Mouse (Mus musculus) kidney, postnatal 0 days (tissue): ENCODE measurements around the gene Nipal4. TPM values are rescaled to one million over a fixed set of nuclear protein-coding genes. Genes with fewer than 3 reads are reported as not detected.

Experiments
- ATAC-seq: fragments of 200-750 bp; cut with Nextera tagmentation; replicated peaks from 2 replicates; pipeline ENCODE4 v1.8.0; 2017; ENCODE audit warnings: low read depth, moderate number of reproducible peaks, moderate TSS enrichment, moderate library complexity; ENCODE audit not compliant: low FRiP score
- DNase-seq: peaks from one replicate; pipeline ENCODE4 v3.0.0-alpha.2; 2016; ENCODE audit warnings: low spot score
- H3K27ac ChIP-seq: fragments of 300-500 bp; sonication (generic); 2 replicates; pipeline ENCODE4 v1.5.1; 2014; ENCODE audit warnings: mild to moderate bottlenecking
- H3K27me3 ChIP-seq: fragments of 300-500 bp; sonication (generic); 2 replicates; pipeline ENCODE4 v1.6.1; 2014; ENCODE audit warnings: low read length, mixed read lengths; ENCODE audit not compliant: insufficient read depth
- H3K36me3 ChIP-seq: fragments of 300-500 bp; sonication (generic); 2 replicates; pipeline ENCODE4 v1.6.1; 2014; ENCODE audit warnings: low read length, mixed read lengths; ENCODE audit not compliant: insufficient read depth
- H3K4me1 ChIP-seq: fragments of 300-500 bp; sonication (generic); replicated peaks from 2 replicates; pipeline ENCODE4 v1.6.1; 2014; ENCODE audit warnings: antibody characterized with exemption, low read length, mixed read lengths; ENCODE audit not compliant: insufficient read depth
- H3K4me2 ChIP-seq: fragments of 300-500 bp; sonication (generic); 2 replicates; pipeline ENCODE4 v1.6.1; 2014; ENCODE audit warnings: mild to moderate bottlenecking, low read length, moderate library complexity, mixed read lengths
- H3K4me3 ChIP-seq: fragments of 300-500 bp; sonication (generic); replicated peaks from 2 replicates; pipeline ENCODE4 v1.5.1; 2014; ENCODE audit warnings: low read depth, low read length
- H3K9ac ChIP-seq: fragments of 300-500 bp; sonication (generic); 2 replicates; pipeline ENCODE4 v1.6.1; 2014; ENCODE audit warnings: low read depth, low read length
- H3K9me3 ChIP-seq: fragments of 300-500 bp; sonication (generic); replicated peaks from 2 replicates; pipeline ENCODE4 v1.6.1; 2016; ENCODE audit warnings: low read length, inconsistent platforms, mixed read lengths
- CTCF ChIP-seq: IDR thresholded peaks from 2 replicates; pipeline ENCODE4 v1.5.1; 2016; ENCODE audit warnings: antibody characterized with exemption, low read depth, mild to moderate bottlenecking, moderate library complexity
- WGBS: fragments of 180-500 bp; shearing (Covaris S2); extraction: QIAGEN DNeasy Blood & Tissue Kit; methylation state at CpG from one replicate; pipeline ENCODE4 v1.1.7; 2014; 5-methylcytosine and 5-hydroxymethylcytosine counted together
- polyA plus RNA-seq: library from polyadenylated mRNA; unstranded; fragments of >200 nt; fragmentation: Nextera tagmentation; extraction: Ambion mirVana; gene quantifications from 2 replicates; pipeline ENCODE4 v1.2.1, GENCODE M21; 2015

The Nipal4 gene
- polyA plus RNA-seq: 0.54 and 0.76 TPM in 2 replicates

- Histone ChIP-seq H3K27me3 (no peaks in the 10 kb centered on the region), H3K36me3 (no peaks in the 10 kb centered on the region), H3K4me2 (peak within 1 kb of the TSS; percentile 94), H3K9me3 (no peaks in the 10 kb centered on the region), H3K27ac (no peak within 1 kb of the TSS), H3K4me3 (peak within 1 kb of the TSS; percentile 53), H3K9ac (peak within 1 kb of the TSS; percentile 47), H3K4me1 (no peaks in the 10 kb centered on the region)
- no peak for TF ChIP-seq CTCF
- peak; percentile 18 for DNase-seq
- 1% methylated on average over 35 of the region's 40 CpGs for WGBS
- ATAC-seq: peak; percentile 52; the same call in 1 of the 2 replicates
These were observed at the start of gene Nipal4 for GRCm38 (mm10) chr11:46165866-46166585. Gene Nipal4, minus strand, starts transcription at chr11:46166508.

GRCm38 (mm10) chr11:46215354-46215753, 49.0 kb upstream of the Nipal4 start:
- Histone ChIP-seq H3K27me3 (no peaks in the 10 kb centered on the region), H3K4me1 (peaks cover 24% of the 10 kb centered on the region), H3K9me3 (no peaks in the 10 kb centered on the region), H3K4me3 (no peak overlapping the region), H3K36me3 (no peaks in the 10 kb centered on the region), H3K9ac (no peak overlapping the region), H3K4me2 (no peak overlapping the region), H3K27ac (no peak overlapping the region)
- TF ChIP-seq CTCF: peak; percentile 98
- 23% methylated on average over 3 of the region's 3 CpGs for WGBS
- DNase-seq (peak; percentile 95), ATAC-seq (peak; percentile 60)

GRCm38 (mm10) chr11:46214368-46215230, 48.3 kb upstream of the Nipal4 start:
- peak overlapping the region; percentile 86 for H3K27ac ChIP-seq
- DNase-seq: peak; percentile 51
- H3K9me3 ChIP-seq: no peaks in the 10 kb centered on the region
- H3K36me3 ChIP-seq: no peaks in the 10 kb centered on the region
- H3K4me2 ChIP-seq: no peak overlapping the region
- H3K27me3 ChIP-seq: no peaks in the 10 kb centered on the region
- H3K4me3 ChIP-seq: no peak overlapping the region
- no peak for TF ChIP-seq CTCF
- H3K4me1 ChIP-seq: peaks cover 24% of the 10 kb centered on the region
- 0 out of 2 replicates have a peak overlapping the region, but pooled peaks have one; percentile 8 for H3K9ac ChIP-seq
- WGBS: 36% methylated on average over 14 of the region's 14 CpGs
- no peak for ATAC-seq

- DNase-seq (peak; percentile 91), ATAC-seq (no peak)
- Histone ChIP-seq H3K27ac (peak overlapping the region; percentile 86), H3K9ac (no peak overlapping the region), H3K4me3 (no peak overlapping the region), H3K4me1 (peaks cover 24% of the 10 kb centered on the region), H3K4me2 (no peak overlapping the region), H3K27me3 (no peaks in the 10 kb centered on the region), H3K36me3 (no peaks in the 10 kb centered on the region), H3K9me3 (no peaks in the 10 kb centered on the region)
- 48% methylated on average over 5 of the region's 5 CpGs for WGBS
- TF ChIP-seq CTCF: no peak
These were observed 47.5 kb upstream of the Nipal4 start for GRCm38 (mm10) chr11:46213844-46214243.

GRCm38 (mm10) chr11:46211858-46212257, 45.5 kb upstream of the Nipal4 start:
- Histone ChIP-seq H3K4me3 (no peak overlapping the region), H3K9ac (no peak overlapping the region), H3K4me2 (no peak overlapping the region), H3K9me3 (no peaks in the 10 kb centered on the region), H3K4me1 (peaks cover 24% of the 10 kb centered on the region), H3K27ac (no peak overlapping the region), H3K27me3 (no peaks in the 10 kb centered on the region), H3K36me3 (no peaks in the 10 kb centered on the region)
- 29% methylated on average over 3 of the region's 3 CpGs for WGBS
- ATAC-seq (no peak), DNase-seq (no peak)
- no peak for TF ChIP-seq CTCF

- H3K27me3 ChIP-seq: no peaks in the 10 kb centered on the region
- no peaks in the 10 kb centered on the region for H3K9me3 ChIP-seq
- DNase-seq: no peak
- H3K36me3 ChIP-seq: no peaks in the 10 kb centered on the region
- no peak overlapping the region for H3K4me3 ChIP-seq
- H3K4me1 ChIP-seq: peaks cover 22% of the 10 kb centered on the region
- 42% methylated on average over 2 of the region's 2 CpGs for WGBS
- no peak overlapping the region for H3K9ac ChIP-seq
- TF ChIP-seq CTCF: no peak
- 0 out of 2 replicates have a peak, but pooled peaks have one; percentile 29 for ATAC-seq
- no peak overlapping the region for H3K4me2 ChIP-seq
- no peak overlapping the region for H3K27ac ChIP-seq
These were observed 43.6 kb upstream of the Nipal4 start for GRCm38 (mm10) chr11:46209884-46210283.
